Mouse (Mus musculus) erythroblast, embryonic 14.5 days (primary cell): ENCODE data around the gene Rnf31. TPM values are rescaled to one million over a fixed set of nuclear protein-coding genes. Genes with fewer than 3 reads are reported as not detected.

Source experiments
- H3K27me3 ChIP-seq: 2 replicates; pipeline ENCODE4 v1.6.1; 2012; ENCODE audit warnings: inconsistent platforms; ENCODE audit not compliant: control insufficient read depth
- H3K36me3 ChIP-seq: 2 replicates; pipeline ENCODE4 v1.6.1; 2012; ENCODE audit warnings: mild to moderate bottlenecking, inconsistent platforms; ENCODE audit not compliant: control insufficient read depth
- H3K4me1 ChIP-seq: 2 replicates; pipeline ENCODE4 v1.6.1; 2012; ENCODE audit warnings: inconsistent platforms; ENCODE audit not compliant: control insufficient read depth
- H3K4me3 ChIP-seq: replicated peaks from 2 replicates; pipeline ENCODE3; 2012; ENCODE audit warnings: moderate library complexity, mild to moderate bottlenecking, inconsistent platforms
- H3K9me3 ChIP-seq: 2 replicates; pipeline ENCODE4 v1.6.1; 2012; ENCODE audit warnings: low read length, inconsistent platforms, mixed read lengths; ENCODE audit not compliant: control insufficient read depth
- GATA1 ChIP-seq: IDR thresholded peaks from 2 replicates; pipeline ENCODE4 v1.6.1; 2012; ENCODE audit warnings: low read length, inconsistent platforms, mixed read lengths
- TAL1 ChIP-seq: IDR thresholded peaks from 3 replicates; pipeline ENCODE4 v1.6.1; 2012; ENCODE audit warnings: low read length, inconsistent platforms, mixed read lengths
- polyA plus RNA-seq: library from polyadenylated mRNA; stranded (reverse); fragments of >175 nt; gene quantifications from 2 replicates; pipeline ENCODE4 v1.2.3, GENCODE M21; 2012

The Rnf31 gene
- polyA plus RNA-seq, 1 experiment, result 0.86 TPM

DNA sequence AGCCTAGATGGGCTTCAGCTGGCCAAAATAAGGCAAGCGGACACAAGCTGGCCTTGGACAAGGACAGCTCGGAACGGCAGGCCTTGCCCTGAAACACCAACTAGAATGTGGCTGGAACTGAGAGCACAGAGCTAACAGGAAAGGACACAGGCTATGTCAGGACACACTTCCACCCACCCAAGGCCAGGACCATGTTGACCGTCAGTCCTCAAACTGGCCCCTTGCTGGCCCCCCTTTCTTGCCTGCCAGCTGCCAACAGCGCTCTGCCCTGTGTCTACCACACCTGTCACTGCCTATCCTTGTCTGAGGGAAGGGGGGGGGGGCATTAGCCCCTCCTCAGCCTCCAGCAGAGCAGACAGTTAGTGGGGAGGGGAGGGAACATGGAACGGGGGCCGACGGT, 16.2 kb upstream of the Rnf31 start, which contains the start of gene Fitm1:
Fitm1 (plus strand) TSS at position 316 of the 400 bp plus-strand sequence.
- Histone ChIP-seq H3K36me3 (peaks cover 10% of the 10 kb centered on the region), H3K9me3 (no peaks in the 10 kb centered on the region), H3K4me3 (no peak within 1 kb of the TSS), H3K27me3 (no peaks in the 10 kb centered on the region), H3K4me1 (peaks cover 46% of the 10 kb centered on the region)
- no peak for TF ChIP-seq TAL1
- no peak for TF ChIP-seq GATA1

- Histone ChIP-seq H3K27me3 (no peaks in the 10 kb centered on the region), H3K4me3 (no peak overlapping the region), H3K9me3 (no peaks in the 10 kb centered on the region), H3K36me3 (peaks cover 11% of the 10 kb centered on the region), H3K4me1 (peaks cover 48% of the 10 kb centered on the region)
- no peak for TF ChIP-seq GATA1
- no peak for TF ChIP-seq TAL1
These were observed 15.8 kb upstream of the Rnf31 start for GRCm38 (mm10) chr14:55575711-55576110.

DNA sequence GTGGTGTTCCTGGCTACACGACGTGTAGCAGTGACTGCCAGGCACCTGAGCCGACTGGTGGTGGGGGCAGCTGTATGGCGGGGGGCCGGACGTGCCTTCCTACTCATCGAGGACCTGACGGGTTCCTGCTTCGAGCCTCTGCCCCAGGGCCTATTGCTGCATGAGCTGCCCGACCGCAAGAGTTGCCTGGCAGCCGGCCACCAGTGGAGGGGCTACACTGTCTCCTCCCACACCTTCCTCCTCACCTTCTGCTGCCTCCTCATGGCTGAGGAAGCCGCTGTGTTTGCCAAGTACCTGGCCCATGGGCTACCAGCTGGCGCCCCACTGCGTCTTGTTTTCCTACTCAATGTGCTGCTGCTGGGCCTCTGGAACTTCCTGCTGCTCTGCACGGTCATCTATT, 15.1 kb upstream of the Rnf31 start:
- no peaks in the 10 kb centered on the region for H3K27me3 ChIP-seq
- peaks cover 48% of the 10 kb centered on the region for H3K4me1 ChIP-seq
- H3K36me3 ChIP-seq, result peaks cover 17% of the 10 kb centered on the region
- TF ChIP-seq TAL1 (no peak), GATA1 (no peak)
- H3K4me3 ChIP-seq, result no peak overlapping the region
- H3K9me3 ChIP-seq, result no peaks in the 10 kb centered on the region

DNA sequence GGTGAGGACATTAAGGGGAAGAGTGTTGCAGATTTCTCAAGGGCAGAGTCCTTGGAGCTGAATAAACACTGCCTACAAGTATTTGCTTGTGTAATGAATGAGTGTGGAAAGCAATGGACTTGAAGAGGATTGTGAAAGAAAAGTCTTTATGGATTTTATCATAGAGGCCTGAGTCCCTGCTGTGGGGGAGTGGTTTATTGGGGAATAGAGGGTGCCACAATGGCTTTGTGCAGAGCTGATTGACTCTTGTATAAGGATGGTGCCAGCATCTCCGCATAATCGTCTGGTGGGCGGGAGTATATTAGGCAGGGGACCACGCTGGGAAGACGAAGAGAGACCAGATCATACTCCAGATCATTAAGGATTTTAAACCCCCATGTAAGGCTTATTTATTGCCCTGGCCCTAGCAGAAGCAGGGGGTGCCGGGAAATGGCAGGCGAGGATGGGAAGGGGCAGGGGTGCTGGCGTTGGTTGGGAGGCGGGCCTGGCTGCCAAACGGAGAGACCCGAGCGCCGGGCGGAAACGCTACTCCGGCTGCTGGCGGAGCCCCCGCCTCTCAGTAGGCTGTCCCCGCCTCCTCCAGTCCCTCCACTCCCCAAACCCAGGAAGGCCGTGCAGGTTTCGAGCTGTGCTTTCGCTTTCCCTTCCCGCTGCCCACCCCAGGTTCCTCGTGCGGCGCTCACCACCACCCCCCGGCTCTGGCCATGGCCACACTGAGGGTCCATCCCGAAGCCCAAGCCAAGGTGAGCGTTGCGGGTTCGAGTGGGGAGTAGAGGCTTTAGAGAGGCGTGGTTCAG, 13.4 kb upstream of the Rnf31 start, which contains the start of gene Psme1:
Psme1 (plus strand) TSS at position 253 of the 797 bp plus-strand sequence.
- H3K36me3 ChIP-seq, result peaks cover 25% of the 10 kb centered on the region
- H3K27me3 ChIP-seq, result no peaks in the 10 kb centered on the region
- peak within 1 kb of the TSS; percentile 67 for H3K4me3 ChIP-seq
- H3K4me1 ChIP-seq, result peaks cover 48% of the 10 kb centered on the region
- H3K9me3 ChIP-seq, result no peaks in the 10 kb centered on the region
- TF ChIP-seq TAL1 (no peak), GATA1 (no peak)

DNA sequence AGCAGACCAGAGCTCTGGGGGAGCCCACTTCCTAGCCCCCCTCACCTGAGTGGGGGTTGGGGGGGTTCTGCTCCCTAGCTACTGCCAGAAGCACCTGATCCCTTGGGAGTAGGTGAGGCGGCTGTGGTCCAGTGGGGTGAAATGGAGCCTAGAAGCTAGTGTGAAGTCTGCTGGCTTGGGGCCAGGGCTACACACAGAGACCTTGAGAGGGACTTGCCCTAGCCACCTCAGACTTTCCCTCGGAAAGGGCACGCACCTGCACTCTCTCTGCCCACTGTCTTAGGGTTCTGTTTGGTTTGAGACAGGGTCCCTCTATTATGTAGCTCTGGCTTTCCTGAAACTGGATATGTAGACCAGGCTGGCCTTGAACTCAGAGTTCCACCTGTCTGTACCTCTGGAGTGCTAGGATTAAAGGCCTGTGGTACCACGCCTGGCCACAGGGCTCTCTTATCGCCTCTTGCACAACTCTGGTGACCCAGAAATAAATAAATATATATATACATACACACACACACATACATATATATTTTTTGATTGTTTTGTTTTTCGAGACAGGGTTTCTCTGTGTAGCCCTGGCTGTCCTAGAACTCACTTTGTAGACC, 12.7 kb upstream of the Rnf31 start:
- H3K27me3 ChIP-seq, result no peaks in the 10 kb centered on the region
- H3K36me3 ChIP-seq, result peaks cover 28% of the 10 kb centered on the region
- no peak for TF ChIP-seq TAL1
- TF ChIP-seq GATA1, result no peak
- peak overlapping the region; percentile 67 for H3K4me3 ChIP-seq
- H3K9me3 ChIP-seq, result no peaks in the 10 kb centered on the region
- H3K4me1 ChIP-seq, result peaks cover 54% of the 10 kb centered on the region

DNA sequence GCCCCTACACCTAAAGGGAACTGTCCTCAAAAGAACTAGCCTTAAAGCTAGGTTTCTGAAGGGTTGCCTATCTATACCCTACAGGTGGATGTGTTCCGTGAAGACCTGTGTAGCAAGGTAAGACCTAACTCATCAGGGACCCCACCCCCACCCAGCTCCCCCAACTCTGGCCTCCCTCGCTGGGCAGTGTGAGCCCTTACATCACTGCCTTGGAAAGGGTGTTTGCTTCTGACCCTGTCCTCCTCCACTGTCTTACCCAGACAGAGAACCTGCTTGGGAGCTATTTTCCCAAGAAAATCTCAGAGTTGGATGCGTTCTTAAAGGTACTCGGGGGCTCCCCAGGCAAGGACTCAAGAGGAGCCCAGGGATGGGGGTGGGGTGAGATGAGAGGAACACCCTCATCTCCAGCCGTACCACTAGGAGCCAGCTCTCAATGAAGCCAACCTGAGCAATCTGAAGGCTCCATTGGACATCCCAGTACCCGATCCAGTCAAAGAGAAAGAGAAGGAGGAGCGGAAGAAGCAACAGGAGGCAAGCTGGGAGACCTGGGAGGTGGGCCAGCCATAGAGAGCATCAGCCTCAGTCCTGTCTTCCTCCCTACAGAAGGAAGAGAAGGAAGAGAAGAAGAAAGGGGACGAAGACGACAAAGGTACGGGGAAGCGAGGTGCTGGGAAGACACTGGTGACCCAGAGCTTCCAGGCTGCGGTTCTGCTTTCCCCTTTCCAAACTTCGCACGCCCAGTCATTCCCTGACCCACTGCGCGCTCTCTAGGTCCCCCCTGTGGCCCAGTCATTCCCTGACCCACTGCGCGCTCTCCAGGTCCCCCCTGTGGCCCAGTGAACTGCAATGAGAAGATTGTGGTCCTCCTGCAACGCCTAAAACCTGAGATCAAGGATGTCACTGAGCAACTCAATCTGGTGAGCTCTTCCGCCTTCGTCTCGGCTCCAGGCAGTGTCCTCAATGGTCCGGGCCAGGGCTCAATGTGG, 11.7 kb upstream of the Rnf31 start:
- TF ChIP-seq GATA1, result no peak
- TF ChIP-seq TAL1, result no peak
- Histone ChIP-seq H3K9me3 (no peaks in the 10 kb centered on the region), H3K27me3 (no peaks in the 10 kb centered on the region), H3K36me3 (peaks cover 28% of the 10 kb centered on the region), H3K4me1 (peaks cover 64% of the 10 kb centered on the region), H3K4me3 (no peak overlapping the region)

DNA sequence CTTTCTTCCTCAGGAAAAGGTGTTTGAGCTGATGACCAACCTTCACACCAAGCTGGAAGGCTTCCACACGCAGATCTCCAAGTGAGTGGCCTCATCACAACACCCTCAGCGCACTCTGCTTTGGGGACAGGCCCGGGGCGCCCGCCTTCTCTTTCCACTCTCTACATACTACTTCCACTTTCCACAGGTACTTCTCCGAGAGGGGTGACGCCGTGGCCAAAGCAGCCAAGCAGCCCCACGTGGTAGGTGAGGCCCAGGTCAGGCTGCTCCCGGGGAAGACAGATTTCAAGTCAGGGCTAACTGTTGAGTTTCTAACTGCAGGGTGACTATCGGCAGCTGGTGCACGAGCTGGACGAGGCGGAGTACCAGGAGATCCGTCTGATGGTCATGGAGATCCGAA, 10.8 kb upstream of the Rnf31 start:
- peaks cover 28% of the 10 kb centered on the region for H3K36me3 ChIP-seq
- H3K27me3 ChIP-seq, result no peaks in the 10 kb centered on the region
- no peak for TF ChIP-seq GATA1
- TF ChIP-seq TAL1, result no peak
- H3K4me1 ChIP-seq, result peaks cover 72% of the 10 kb centered on the region
- H3K4me3 ChIP-seq, result no peak overlapping the region
- H3K9me3 ChIP-seq, result no peaks in the 10 kb centered on the region

- Histone ChIP-seq H3K9me3 (no peaks in the 10 kb centered on the region), H3K4me3 (no peak overlapping the region), H3K27me3 (no peaks in the 10 kb centered on the region), H3K36me3 (peaks cover 31% of the 10 kb centered on the region), H3K4me1 (peaks cover 81% of the 10 kb centered on the region)
- TF ChIP-seq TAL1 (no peak), GATA1 (no peak)
These were observed 9.4 kb upstream of the Rnf31 start for GRCm38 (mm10) chr14:55581981-55582681.
